9 mouse cellular contexts compared by ENCODE assay signal in the genomic region with DNA sequence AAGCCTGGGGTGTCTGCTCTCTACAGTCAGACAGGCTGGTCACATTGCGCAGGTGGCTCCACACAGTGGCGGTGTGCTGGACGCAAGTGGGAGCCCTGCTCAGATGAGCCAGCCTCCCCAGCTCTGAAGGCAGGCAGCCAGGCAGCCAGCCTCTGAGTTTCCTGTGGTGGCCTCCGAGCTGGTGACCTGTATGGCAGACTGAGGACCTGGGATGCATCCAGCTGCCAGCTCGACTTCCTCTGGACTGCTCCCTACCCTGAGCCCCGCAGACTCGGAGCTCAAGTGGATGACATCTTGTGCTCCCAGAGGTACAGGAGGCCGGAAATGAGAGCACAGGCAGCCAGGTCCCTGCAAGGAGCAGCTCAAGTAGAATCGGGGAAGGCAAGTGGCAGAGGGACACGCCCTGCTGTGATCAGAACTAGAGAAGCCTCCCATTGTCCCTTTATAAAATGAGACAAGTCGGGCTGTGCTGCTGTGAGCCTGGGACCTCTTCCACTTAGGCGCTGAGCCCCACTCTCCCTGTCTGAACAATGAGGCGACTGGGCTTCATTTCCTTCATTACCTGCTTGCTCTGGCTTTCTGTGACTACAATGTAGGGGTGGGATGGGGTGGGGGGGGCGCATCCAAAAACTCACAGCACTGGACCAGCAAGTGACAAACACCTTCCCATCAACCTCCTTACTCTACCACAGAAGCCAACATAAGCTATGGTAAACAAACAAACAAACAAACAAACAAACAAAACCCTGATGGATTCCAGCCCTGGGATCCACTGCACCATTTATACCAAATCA. TPM values are rescaled to one million over a fixed set of nuclear protein-coding genes. Genes with fewer than 3 reads are reported as not detected.
A peak's percentile ranks its signal among the peaks of the same experiment; 100 is the strongest.
DNase-seq lines count a peak whose midpoint lies in the region; ATAC-seq and TF ChIP-seq lines count a peak whose summit lies in the region.
"Had no signal": no experiment of that assay in that cellular context is flagged by ENCODE, and none has a peak within 500 bp of the region (broad histone marks: within the 10 kb centered on the region; RNA-seq: fewer than 3 reads in every experiment).

No protein-coding gene starts in this region.

- H3K36me3 ChIP-seq in heart, embryonic 13.5 days, result no peaks in the 10 kb centered on the region; the same call in 1 of the 2 replicates
- H3K36me3 ChIP-seq in myocyte (ENCODE audit: control insufficient read depth, insufficient read depth), result no peaks in the 10 kb centered on the region

- DNase-seq in kidney, adult 11 months, result peak; percentile 47
- no peak for DNase-seq in kidney, adult 9 months
- peak; percentile 65 for DNase-seq in cerebellum, adult 11 months
- DNase-seq in kidney, postnatal 36 days, result peak; percentile 63 to 64
- DNase-seq in urinary bladder, adult 18-20 months (ENCODE audit: low spot score in 2 of 2), result no peak

- H3K4me1 ChIP-seq in heart, embryonic 13.5 days, result peaks cover 69% of the 10 kb centered on the region

- H3K79me2 ChIP-seq in myocyte (ENCODE audit: control insufficient read depth, insufficient read depth), result no peaks in the 10 kb centered on the region

- WGBS in heart, embryonic 13.5 days, result 35% methylated on average over 14 of the region's 14 CpGs

- H3K27me3 ChIP-seq in heart, embryonic 13.5 days (replicated peaks), result no peaks in the 10 kb centered on the region
- peaks cover 35% of the 10 kb centered on the region for H3K27me3 ChIP-seq in myocyte (ENCODE audit: control insufficient read depth, insufficient read depth, insufficient read length)
- H3K27me3 ChIP-seq: Patski had no signal

- ATAC-seq in heart, embryonic 13.5 days (ENCODE audit: extremely low read depth, insufficient number of reproducible peaks, low FRiP score, low TSS enrichment), result peak; percentile 12; the same call in 1 of the 2 replicates
- ATAC-seq in monocyte, adult 5-6 weeks (replicated peaks; ENCODE audit: insufficient number of reproducible peaks, low FRiP score, low TSS enrichment, poor library complexity, severe bottlenecking), result no peak

- H3K9me3 ChIP-seq in heart, embryonic 13.5 days, result no peaks in the 10 kb centered on the region

- H3K4me3 ChIP-seq in heart, embryonic 13.5 days, result no peak overlapping the region; the same call in 1 of the 2 replicates
- no peak overlapping the region for H3K4me3 ChIP-seq in myocyte

- H3ac ChIP-seq in myocyte (ENCODE audit: control insufficient read depth, insufficient read length), result no peak overlapping the region

- TF ChIP-seq POLR2A in myocyte (IDR thresholded peaks at IDR 0.05; ENCODE audit: insufficient read length, low read depth), result no peak

- H3K27ac ChIP-seq in heart, embryonic 13.5 days (replicated peaks), result peak overlapping the region; percentile 69

- H3K9ac ChIP-seq in heart, embryonic 13.5 days, result peak overlapping the region; percentile 66

- peak overlapping the region; percentile 37 for H3K4me2 ChIP-seq in heart, embryonic 13.5 days
- H3K4me2 ChIP-seq in myocyte (ENCODE audit: low read depth), result peak overlapping the region; percentile 27

TF ChIP-seq in myocyte, 11 proteins besides CTCF, POLR2A, EP300 and RAD21:
- TF ChIP-seq MAX (IDR thresholded peaks at IDR 0.05; ENCODE audit: low read depth), result no peak
- no peak for TF ChIP-seq SRF (IDR thresholded peaks at IDR 0.05; ENCODE audit: control insufficient read depth, insufficient read length, low read depth)
- no peak for TF ChIP-seq MYOG (IDR thresholded peaks at IDR 0.05; ENCODE audit: control insufficient read depth in 1 of 3, insufficient read depth in 1 of 3, insufficient read length in 2 of 3, low read depth in 2 of 3)
- no peak for TF ChIP-seq TCF3 (IDR thresholded peaks at IDR 0.05; ENCODE audit: insufficient read length, low read depth)
- TF ChIP-seq MYOD1 (IDR thresholded peaks at IDR 0.05; ENCODE audit: control insufficient read depth in 1 of 3, insufficient read length in 2 of 3, low read depth in 2 of 3), result no peak
- TF ChIP-seq POLR2AphosphoS2 (IDR thresholded peaks at IDR 0.05; ENCODE audit: insufficient read length, low read depth), result no peak
- TF ChIP-seq REST (IDR thresholded peaks at IDR 0.05; ENCODE audit: insufficient read depth, insufficient read length), result no peak
- TF ChIP-seq USF1 (IDR thresholded peaks at IDR 0.05; ENCODE audit: low read depth), result no peak
- TF ChIP-seq E2F4 (IDR thresholded peaks at IDR 0.05; ENCODE audit: insufficient read depth), result no peak
- no peak for TF ChIP-seq CEBPB (IDR thresholded peaks at IDR 0.05; ENCODE audit: insufficient read depth, poor library complexity, severe bottlenecking)
- no peak for TF ChIP-seq TCF12 (IDR thresholded peaks at IDR 0.05; ENCODE audit: insufficient read depth, poor library complexity, severe bottlenecking)
TF ChIP-seq in myocyte: peak in this region for 0.

RNA-seq across cellular contexts. Expression of gene Prdm11, which starts 16.5 kb away (rescaled TPM):
- 2.8 and 3.6 TPM in 2 replicates for polyA plus RNA-seq in heart, embryonic 13.5 days (2015; fragmentation: Nextera tagmentation; extraction: Ambion mirVana)
- 0.78 TPM for polyA plus RNA-seq in myocyte (2012; fragmentation: generic; extraction: Trizol)
- 1.4 to 6.8 TPM (median 4.0 TPM) in 3 replicates for total RNA-seq in monocyte, adult 5-6 weeks (2017)

Comparison
In these comparisons a context has a peak if more than half of its experiments do, and no peak if none do; other contexts are left out.
1. DNase-seq: peak in kidney, adult 11 months (single experiment), cerebellum, adult 11 months (single experiment) and kidney, postnatal 36 days (2 of 2); none in kidney, adult 9 months (single experiment) and urinary bladder, adult 18-20 months (0 of 2).